Mouse (Mus musculus): ENCODE data around the gene Klc2. TPM values are rescaled to one million over a fixed set of nuclear protein-coding genes. Genes with fewer than 3 reads are reported as not detected.

Gene Klc2
- 0.25 TPM for polyA plus RNA-seq (2014; fragmentation: Illumina TruSeq; extraction: RNeasy Lipid Tissue Mini Kit (QIAGEN cat#74804); ENCODE audit: low read depth, low replicate concordance)

GRCm38 (mm10) chr19:5118384-5118698, at the start of gene Klc2:
Klc2 (minus strand) TSS chr19:5118560.

GRCm38 (mm10) chr19:5106731-5107191, 11.6 kb downstream of the Klc2 start, which contains the start of gene Rab1b:
Rab1b (minus strand) TSS chr19:5107072.

GRCm38 (mm10) chr19:5098363-5099143, 19.8 kb downstream of the Klc2 start, which contains the start of gene Cnih2:
Cnih2 (minus strand) TSS chr19:5098521.

GRCm38 (mm10) chr19:5087884-5088728, 30.3 kb downstream of the Klc2 start, which contains the start of gene Yif1a:
Yif1a (plus strand) TSS chr19:5088538.

GRCm38 (mm10) chr19:5085145-5085863, 33.1 kb downstream of the Klc2 start, which contains the start of gene Tmem151a:
Tmem151a (minus strand) TSS chr19:5085531.

GRCm38 (mm10) chr19:5067867-5068569, 50.3 kb downstream of the Klc2 start, which contains the start of gene Cd248:
Cd248 (plus strand) TSS chr19:5068078.

Other genes with a start within 250 kb of the Klc2 start
- not detected for gene Actn3, start 240.7 kb downstream of the Klc2 start, polyA plus RNA-seq (2014; fragmentation: Illumina TruSeq; extraction: RNeasy Lipid Tissue Mini Kit (QIAGEN cat#74804); ENCODE audit: low read depth, low replicate concordance)
- gene Zdhhc24, start 239.9 kb downstream of the Klc2 start, polyA plus RNA-seq (2014; fragmentation: Illumina TruSeq; extraction: RNeasy Lipid Tissue Mini Kit (QIAGEN cat#74804); ENCODE audit: low read depth, low replicate concordance), result 23.1 TPM
- 2.1 TPM for gene Bbs1, start 211.9 kb downstream of the Klc2 start, polyA plus RNA-seq (2014; fragmentation: Illumina TruSeq; extraction: RNeasy Lipid Tissue Mini Kit (QIAGEN cat#74804); ENCODE audit: low read depth, low replicate concordance)
- 5.8 TPM for gene Dpp3, start 190.3 kb downstream of the Klc2 start, polyA plus RNA-seq (2014; fragmentation: Illumina TruSeq; extraction: RNeasy Lipid Tissue Mini Kit (QIAGEN cat#74804); ENCODE audit: low read depth, low replicate concordance)
- 0.85 TPM for gene Peli3, start 175.4 kb downstream of the Klc2 start, polyA plus RNA-seq (2014; fragmentation: Illumina TruSeq; extraction: RNeasy Lipid Tissue Mini Kit (QIAGEN cat#74804); ENCODE audit: low read depth, low replicate concordance)
- 16.4 TPM for gene Mrpl11, start 156.4 kb downstream of the Klc2 start, polyA plus RNA-seq (2014; fragmentation: Illumina TruSeq; extraction: RNeasy Lipid Tissue Mini Kit (QIAGEN cat#74804); ENCODE audit: low read depth, low replicate concordance)
- 0.16 TPM for gene Npas4, start 128.2 kb downstream of the Klc2 start, polyA plus RNA-seq (2014; fragmentation: Illumina TruSeq; extraction: RNeasy Lipid Tissue Mini Kit (QIAGEN cat#74804); ENCODE audit: low read depth, low replicate concordance)
- gene Slc29a2, start 94.7 kb downstream of the Klc2 start, polyA plus RNA-seq (2014; fragmentation: Illumina TruSeq; extraction: RNeasy Lipid Tissue Mini Kit (QIAGEN cat#74804); ENCODE audit: low read depth, low replicate concordance), result not detected
- 10.9 TPM for gene B4gat1, start 79.7 kb downstream of the Klc2 start, polyA plus RNA-seq (2014; fragmentation: Illumina TruSeq; extraction: RNeasy Lipid Tissue Mini Kit (QIAGEN cat#74804); ENCODE audit: low read depth, low replicate concordance)
- gene AC124502.3, start 79.7 kb downstream of the Klc2 start, polyA plus RNA-seq (2014; fragmentation: Illumina TruSeq; extraction: RNeasy Lipid Tissue Mini Kit (QIAGEN cat#74804); ENCODE audit: low read depth, low replicate concordance), result 0.32 TPM
- 1.1 TPM for gene Brms1, start 77.2 kb downstream of the Klc2 start, polyA plus RNA-seq (2014; fragmentation: Illumina TruSeq; extraction: RNeasy Lipid Tissue Mini Kit (QIAGEN cat#74804); ENCODE audit: low read depth, low replicate concordance)
- 0.66 TPM for gene Rin1, start 68.1 kb downstream of the Klc2 start, polyA plus RNA-seq (2014; fragmentation: Illumina TruSeq; extraction: RNeasy Lipid Tissue Mini Kit (QIAGEN cat#74804); ENCODE audit: low read depth, low replicate concordance)
- gene Cd248, start 50.5 kb downstream of the Klc2 start, polyA plus RNA-seq (2014; fragmentation: Illumina TruSeq; extraction: RNeasy Lipid Tissue Mini Kit (QIAGEN cat#74804); ENCODE audit: low read depth, low replicate concordance), result 0.32 TPM
- not detected for gene Tmem151a, start 33.0 kb downstream of the Klc2 start, polyA plus RNA-seq (2014; fragmentation: Illumina TruSeq; extraction: RNeasy Lipid Tissue Mini Kit (QIAGEN cat#74804); ENCODE audit: low read depth, low replicate concordance)
- 17.9 TPM for gene Yif1a, start 30.0 kb downstream of the Klc2 start, polyA plus RNA-seq (2014; fragmentation: Illumina TruSeq; extraction: RNeasy Lipid Tissue Mini Kit (QIAGEN cat#74804); ENCODE audit: low read depth, low replicate concordance)
- not detected for gene Cnih2, start 20.0 kb downstream of the Klc2 start, polyA plus RNA-seq (2014; fragmentation: Illumina TruSeq; extraction: RNeasy Lipid Tissue Mini Kit (QIAGEN cat#74804); ENCODE audit: low read depth, low replicate concordance)
- gene Rab1b, start 11.5 kb downstream of the Klc2 start, polyA plus RNA-seq (2014; fragmentation: Illumina TruSeq; extraction: RNeasy Lipid Tissue Mini Kit (QIAGEN cat#74804); ENCODE audit: low read depth, low replicate concordance), result 2.5 TPM
- 3.0 TPM for gene Pacs1, start 154.6 kb upstream of the Klc2 start, polyA plus RNA-seq (2014; fragmentation: Illumina TruSeq; extraction: RNeasy Lipid Tissue Mini Kit (QIAGEN cat#74804); ENCODE audit: low read depth, low replicate concordance)
- 39.8 TPM for gene Sf3b2, start 176.9 kb upstream of the Klc2 start, polyA plus RNA-seq (2014; fragmentation: Illumina TruSeq; extraction: RNeasy Lipid Tissue Mini Kit (QIAGEN cat#74804); ENCODE audit: low read depth, low replicate concordance)
- not detected for gene Gal3st3, start 179.8 kb upstream of the Klc2 start, polyA plus RNA-seq (2014; fragmentation: Illumina TruSeq; extraction: RNeasy Lipid Tissue Mini Kit (QIAGEN cat#74804); ENCODE audit: low read depth, low replicate concordance)
- gene Catsper1, start 217.2 kb upstream of the Klc2 start, polyA plus RNA-seq (2014; fragmentation: Illumina TruSeq; extraction: RNeasy Lipid Tissue Mini Kit (QIAGEN cat#74804); ENCODE audit: low read depth, low replicate concordance), result not detected
- not detected for gene Cst6, start 231.0 kb upstream of the Klc2 start, polyA plus RNA-seq (2014; fragmentation: Illumina TruSeq; extraction: RNeasy Lipid Tissue Mini Kit (QIAGEN cat#74804); ENCODE audit: low read depth, low replicate concordance)
- 12.6 TPM for gene Eif1ad, start 248.2 kb upstream of the Klc2 start, polyA plus RNA-seq (2014; fragmentation: Illumina TruSeq; extraction: RNeasy Lipid Tissue Mini Kit (QIAGEN cat#74804); ENCODE audit: low read depth, low replicate concordance)
- gene Banf1, start 248.6 kb upstream of the Klc2 start, polyA plus RNA-seq (2014; fragmentation: Illumina TruSeq; extraction: RNeasy Lipid Tissue Mini Kit (QIAGEN cat#74804); ENCODE audit: low read depth, low replicate concordance), result 4.6 TPM